Mouse (Mus musculus) embryonic facial prominence, embryonic 11.5 days (tissue): ENCODE measurements around the gene Ebp. TPM values are rescaled to one million over a fixed set of nuclear protein-coding genes. Genes with fewer than 3 reads are reported as not detected.

Experiments
- ATAC-seq: fragments of 200-750 bp; cut with Nextera tagmentation; replicated peaks from 2 replicates; pipeline ENCODE4 v1.8.0; 2017; ENCODE audit warnings: low read depth; ENCODE audit not compliant: insufficient number of reproducible peaks, low FRiP score, low TSS enrichment
- DNase-seq: peaks from one replicate; pipeline ENCODE4 v3.0.0-alpha.2; 2015; ENCODE audit warnings: low spot score
- H3K27ac ChIP-seq: fragments of 300-500 bp; sonication (generic); replicated peaks from 2 replicates; pipeline ENCODE4 v1.5.1; 2014; ENCODE audit warnings: mild to moderate bottlenecking, low read depth, low read length, control low read depth
- H3K27me3 ChIP-seq: fragments of 300-500 bp; sonication (generic); 2 replicates; pipeline ENCODE4 v1.6.1; 2014; ENCODE audit warnings: mild to moderate bottlenecking, low read length, moderate library complexity, mixed read lengths; ENCODE audit not compliant: control insufficient read depth, insufficient read depth
- H3K36me3 ChIP-seq: fragments of 300-500 bp; sonication (generic); replicated peaks from 2 replicates; pipeline ENCODE4 v1.6.1; 2014; ENCODE audit warnings: low read depth, mild to moderate bottlenecking, low read length, moderate library complexity, mixed read lengths; ENCODE audit not compliant: control insufficient read depth, insufficient read depth
- H3K4me1 ChIP-seq: fragments of 300-500 bp; sonication (generic); 2 replicates; pipeline ENCODE4 v1.6.1; 2014; ENCODE audit warnings: low read length, mixed read lengths; ENCODE audit not compliant: control insufficient read depth, insufficient read depth
- H3K4me2 ChIP-seq: fragments of 300-500 bp; sonication (generic); 2 replicates; pipeline ENCODE4 v1.6.1; 2014; ENCODE audit warnings: low read depth, mild to moderate bottlenecking, control low read depth, low read length, moderate library complexity
- H3K4me3 ChIP-seq: fragments of 300-500 bp; sonication (generic); 2 replicates; pipeline ENCODE4 v1.5.1; 2014; ENCODE audit warnings: low read depth, low read length, control low read depth
- H3K9ac ChIP-seq: fragments of 300-500 bp; sonication (generic); replicated peaks from 2 replicates; pipeline ENCODE4 v1.6.1; 2014; ENCODE audit warnings: mild to moderate bottlenecking, control low read depth, low read length
- H3K9me3 ChIP-seq: fragments of 300-500 bp; sonication (generic); replicated peaks from 2 replicates; pipeline ENCODE4 v1.6.1; 2016; ENCODE audit warnings: mild to moderate bottlenecking, low read length, inconsistent platforms, mixed read lengths; ENCODE audit not compliant: control insufficient read depth
- WGBS: fragments of 180-500 bp; shearing (Covaris S2); extraction: QIAGEN DNeasy Blood & Tissue Kit; methylation state at CpG from one replicate; pipeline ENCODE4 v1.1.7; 2014; 5-methylcytosine and 5-hydroxymethylcytosine counted together
- polyA plus RNA-seq: library from polyadenylated mRNA; unstranded; fragments of >200 nt; fragmentation: Nextera tagmentation; extraction: Ambion mirVana; gene quantifications from 2 replicates; pipeline ENCODE4 v1.2.1, GENCODE M21; 2014

The Ebp gene
- polyA plus RNA-seq, 1 experiment from 2014 or later = 33.2 TPM

DNA sequence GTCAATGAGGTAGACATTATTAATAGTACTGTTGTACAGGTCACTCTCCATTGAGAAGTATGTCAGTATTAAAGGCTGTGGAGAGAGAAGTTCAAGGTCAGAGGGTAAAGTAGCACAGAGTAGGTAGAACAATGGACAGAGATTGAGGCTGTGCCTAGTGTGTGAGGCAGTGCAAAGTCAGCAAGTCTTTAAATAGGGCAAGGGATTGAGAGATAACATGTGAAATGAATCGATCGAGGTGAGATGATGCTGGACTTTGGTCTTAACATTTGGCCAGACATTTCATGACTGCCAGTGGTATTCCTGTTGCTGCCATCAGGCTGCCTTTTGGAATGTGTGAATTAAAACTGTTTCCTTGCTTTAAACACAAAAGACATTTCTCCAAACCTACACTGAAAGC is 14.4 kb downstream of the Ebp start:
- Histone ChIP-seq H3K9ac (no peak overlapping the region), H3K9me3 (no peaks in the 10 kb centered on the region), H3K4me2 (no peak overlapping the region), H3K27me3 (no peaks in the 10 kb centered on the region), H3K4me3 (no peak overlapping the region), H3K36me3 (no peaks in the 10 kb centered on the region), H3K4me1 (no peaks in the 10 kb centered on the region), H3K27ac (no peak overlapping the region)
- DNase-seq (no peak), ATAC-seq (no peak)
- 98% methylated on average over 2 of the region's 2 CpGs for WGBS

DNA sequence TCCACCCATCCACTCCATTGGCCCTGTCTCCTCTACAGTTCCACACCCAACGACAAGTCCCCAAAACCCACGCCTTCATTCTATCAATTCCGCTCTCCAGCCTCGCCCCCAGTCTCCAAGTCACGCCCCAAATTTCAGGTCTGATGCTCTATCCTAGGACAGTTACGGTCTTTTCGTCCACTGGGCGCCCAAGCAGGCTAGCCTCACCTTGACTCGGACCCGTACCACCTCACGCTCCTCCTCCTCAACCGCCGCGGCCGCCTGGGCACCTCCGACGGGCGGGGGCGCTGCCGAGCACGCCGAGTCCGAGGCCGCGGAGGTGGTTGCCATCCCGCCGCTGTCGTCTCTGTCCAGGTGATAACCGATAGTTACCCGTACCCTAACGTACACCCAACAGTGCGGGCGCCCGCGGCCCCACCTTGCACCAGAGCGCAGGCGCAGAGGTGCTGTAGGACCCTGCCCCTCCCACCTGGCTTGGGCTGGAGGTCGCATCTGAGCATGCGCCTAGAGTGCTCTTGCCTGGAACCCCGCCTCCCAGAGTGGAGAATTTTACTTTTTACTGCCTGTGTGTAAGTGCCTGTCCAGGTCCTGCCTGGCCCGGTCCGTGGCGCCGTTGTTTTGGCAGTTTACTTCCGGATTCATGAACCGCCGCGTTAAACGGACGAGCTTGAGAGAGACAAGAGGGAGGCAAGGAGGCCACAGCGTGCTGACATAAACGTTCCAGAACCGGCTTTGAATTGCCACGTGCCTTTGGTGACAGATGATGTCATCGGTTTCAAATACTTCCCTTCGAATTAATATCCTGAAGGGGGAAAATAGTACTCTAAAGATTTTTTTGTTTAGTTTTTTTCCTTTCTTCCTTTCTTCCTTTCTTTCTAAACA is 17.6 kb downstream of the Ebp start, which contains the start of gene Tbc1d25:
Gene Tbc1d25, minus strand, starts transcription at position 678 of the 882 bp plus-strand sequence.
- WGBS = 11% methylated on average over 53 of the region's 56 CpGs
- H3K4me3 ChIP-seq = peak within 1 kb of the TSS; percentile 48
- H3K27ac ChIP-seq = no peak within 1 kb of the TSS
- peak within 1 kb of the TSS; percentile 42 for H3K4me2 ChIP-seq
- no peaks in the 10 kb centered on the region for H3K4me1 ChIP-seq
- ATAC-seq (peak; percentile 97), DNase-seq (peak; percentile 88)
- no peaks in the 10 kb centered on the region for H3K27me3 ChIP-seq
- no peaks in the 10 kb centered on the region for H3K36me3 ChIP-seq
- no peaks in the 10 kb centered on the region for H3K9me3 ChIP-seq
- H3K9ac ChIP-seq = peak within 1 kb of the TSS; percentile 58

DNA sequence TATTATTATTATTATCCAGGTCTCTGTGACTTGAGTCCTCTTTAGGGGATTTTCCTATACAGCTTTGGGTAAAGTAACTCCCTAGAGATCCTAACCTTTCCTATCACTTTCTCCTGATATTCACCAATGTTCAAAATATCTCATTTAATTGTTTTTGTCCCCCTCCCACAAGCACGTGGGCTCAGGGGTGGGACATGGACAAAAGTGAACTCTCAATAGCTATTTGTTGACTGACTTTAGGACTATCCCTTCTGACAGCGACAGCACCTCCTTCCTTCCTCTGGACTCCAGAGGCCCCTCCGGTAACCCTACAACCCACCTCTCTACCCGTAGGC is 18.2 kb downstream of the Ebp start:
- Histone ChIP-seq H3K27me3 (no peaks in the 10 kb centered on the region), H3K9ac (peak overlapping the region; percentile 58), H3K36me3 (no peaks in the 10 kb centered on the region), H3K9me3 (no peaks in the 10 kb centered on the region), H3K4me3 (peak overlapping the region; percentile 48), H3K4me1 (no peaks in the 10 kb centered on the region), H3K27ac (no peak overlapping the region), H3K4me2 (peak overlapping the region; percentile 42)
- WGBS = 13% methylated on average over 4 of the region's 4 CpGs
- no peak for ATAC-seq
- no peak for DNase-seq

DNA sequence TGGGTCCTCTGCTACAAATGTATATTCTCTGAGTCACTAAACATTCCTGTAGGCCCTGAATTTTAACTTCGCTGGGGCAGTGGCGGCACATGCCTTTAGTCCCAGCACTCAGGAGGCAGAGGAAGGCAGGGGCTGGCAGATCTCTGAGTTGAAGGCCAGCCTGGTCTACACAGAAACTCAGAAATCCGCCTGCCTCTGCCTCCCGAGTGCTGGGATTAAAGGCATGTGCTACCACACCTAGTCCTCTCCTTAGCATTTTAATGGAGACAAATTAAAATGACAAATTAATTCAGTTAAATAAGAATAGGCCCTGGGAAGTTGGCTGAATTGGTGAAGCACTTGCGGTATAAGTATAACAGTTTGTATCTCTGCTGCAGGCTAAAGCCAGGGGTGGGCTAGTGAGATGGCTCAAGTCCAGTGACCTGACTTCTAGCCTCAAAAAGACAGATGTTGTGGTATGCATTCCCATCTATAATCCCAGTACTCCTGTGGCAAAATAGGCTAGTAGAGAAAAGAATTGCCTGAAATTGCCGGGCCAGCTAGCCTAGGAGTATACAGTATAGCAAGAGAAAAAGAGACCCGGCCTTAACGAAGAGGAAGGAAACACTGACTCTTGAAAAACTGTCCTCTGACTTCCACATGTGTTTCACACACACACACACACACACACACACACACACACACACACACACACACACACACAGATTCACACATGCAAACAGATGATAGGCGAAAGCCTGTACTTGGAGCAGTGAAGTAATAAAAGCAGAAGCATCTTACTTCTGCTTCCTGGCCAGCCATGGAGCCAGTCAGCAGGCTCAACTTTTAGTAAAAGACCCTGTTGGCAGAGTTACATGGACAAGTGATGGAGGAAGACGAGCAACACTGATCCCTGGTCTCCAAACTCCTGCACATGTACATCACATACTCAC is 25.3 kb downstream of the Ebp start:
- H3K9ac ChIP-seq = no peak overlapping the region
- no peaks in the 10 kb centered on the region for H3K36me3 ChIP-seq
- no peaks in the 10 kb centered on the region for H3K9me3 ChIP-seq
- no peak for DNase-seq
- 90% methylated on average over 10 of the region's 10 CpGs for WGBS
- H3K4me2 ChIP-seq = no peak overlapping the region
- no peaks in the 10 kb centered on the region for H3K4me1 ChIP-seq
- no peaks in the 10 kb centered on the region for H3K27me3 ChIP-seq
- H3K27ac ChIP-seq = no peak overlapping the region
- H3K4me3 ChIP-seq = no peak overlapping the region
- no peak for ATAC-seq

DNA sequence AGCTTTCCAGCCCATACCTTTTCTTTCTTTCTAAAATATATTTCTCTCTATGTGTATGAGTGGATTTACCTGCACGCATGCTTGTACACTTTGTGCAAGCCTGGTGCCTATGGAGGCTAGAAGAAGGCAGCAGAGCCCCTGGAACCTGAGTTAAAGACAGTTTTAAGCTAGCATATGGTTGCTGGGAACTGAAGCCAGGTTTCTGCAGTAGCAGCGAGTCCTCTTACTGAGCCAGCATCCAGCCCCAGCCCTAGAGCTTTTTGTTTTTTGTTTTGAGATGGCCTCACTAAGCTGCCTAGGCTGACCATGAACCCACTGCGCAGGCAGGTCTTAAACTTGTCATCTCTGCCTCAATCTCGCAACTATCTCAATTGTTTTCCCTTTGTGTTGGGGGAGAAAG is 28.8 kb downstream of the Ebp start:
- 82% methylated on average over 4 of the region's 4 CpGs for WGBS
- no peaks in the 10 kb centered on the region for H3K36me3 ChIP-seq
- no peaks in the 10 kb centered on the region for H3K9me3 ChIP-seq
- H3K27me3 ChIP-seq = no peaks in the 10 kb centered on the region
- DNase-seq = no peak
- H3K4me3 ChIP-seq = no peak overlapping the region
- no peak overlapping the region for H3K27ac ChIP-seq
- H3K4me1 ChIP-seq = no peaks in the 10 kb centered on the region
- H3K9ac ChIP-seq = no peak overlapping the region
- no peak for ATAC-seq
- H3K4me2 ChIP-seq = no peak overlapping the region

DNA sequence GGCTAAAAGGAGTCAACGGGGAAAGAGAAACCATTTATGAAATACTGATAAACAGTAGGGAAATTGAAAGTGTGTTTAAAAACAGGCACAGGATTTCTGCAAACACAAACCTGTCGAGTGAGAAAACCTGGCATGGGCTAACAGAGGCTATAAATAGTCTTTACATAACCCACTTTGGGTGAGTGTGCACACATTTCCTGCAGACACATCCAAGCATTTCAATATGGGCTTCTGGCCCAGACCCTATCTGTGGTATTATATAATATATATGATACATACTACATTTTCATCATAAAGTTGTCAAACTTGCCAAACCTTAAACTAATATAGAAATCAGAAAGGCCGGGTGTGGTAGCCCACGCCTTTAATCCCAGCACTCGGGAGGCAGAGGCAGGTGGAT is 30.2 kb downstream of the Ebp start:
- ATAC-seq (no peak), DNase-seq (no peak)
- 92% methylated on average over 5 of the region's 5 CpGs for WGBS
- Histone ChIP-seq H3K27ac (no peak overlapping the region), H3K9ac (no peak overlapping the region), H3K27me3 (no peaks in the 10 kb centered on the region), H3K4me1 (no peaks in the 10 kb centered on the region), H3K4me3 (no peak overlapping the region), H3K36me3 (no peaks in the 10 kb centered on the region), H3K9me3 (no peaks in the 10 kb centered on the region), H3K4me2 (no peak overlapping the region)

DNA sequence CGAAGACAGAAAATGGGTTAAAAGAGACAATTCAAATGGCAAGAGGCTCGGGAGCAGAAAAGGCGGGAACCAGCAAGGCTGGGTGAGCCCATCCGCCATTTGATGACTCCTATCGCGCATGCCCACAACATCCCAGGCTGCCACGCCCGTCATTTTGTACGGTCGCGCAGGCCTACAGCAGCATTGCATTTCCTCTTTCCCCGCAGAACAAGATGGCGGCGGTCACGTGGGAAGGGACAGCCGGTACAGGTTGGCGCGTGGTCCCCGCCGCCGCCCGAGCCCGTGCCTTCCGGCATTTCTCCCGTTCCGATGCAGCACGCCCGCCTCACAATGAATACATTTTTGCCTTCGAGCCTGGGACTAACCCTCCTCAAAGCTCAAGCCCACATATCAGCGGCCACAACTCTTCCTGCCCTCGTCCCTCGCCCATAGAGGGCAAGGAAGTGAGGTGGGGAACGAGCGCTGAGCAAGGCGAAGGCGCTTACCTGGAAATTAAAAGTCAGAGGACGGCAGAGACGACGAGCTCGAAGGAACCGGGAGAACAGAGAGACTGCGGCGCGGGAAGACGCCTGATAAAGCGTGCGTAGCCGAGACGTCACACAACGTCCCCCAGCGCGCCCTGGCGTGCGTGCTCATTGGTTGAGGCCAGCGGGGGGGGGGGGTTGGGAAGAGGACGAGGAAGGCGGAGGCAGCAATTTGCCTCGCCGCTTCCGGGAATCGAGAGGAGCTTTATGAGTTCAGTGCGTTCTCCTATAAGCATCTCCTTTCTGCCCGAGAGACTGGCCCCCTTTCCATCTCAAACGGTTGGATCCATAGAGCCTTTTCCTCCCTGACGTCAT is 47.9 kb downstream of the Ebp start, which contains the start of gene Rbm3:
Gene Rbm3, minus strand, starts transcription at position 728 of the 839 bp plus-strand sequence.
- Histone ChIP-seq H3K4me2 (peak within 1 kb of the TSS; percentile 76), H3K4me3 (peak within 1 kb of the TSS; percentile 55), H3K27ac (peak within 1 kb of the TSS; percentile 95), H3K9me3 (no peaks in the 10 kb centered on the region), H3K27me3 (no peaks in the 10 kb centered on the region), H3K4me1 (no peaks in the 10 kb centered on the region), H3K9ac (peak within 1 kb of the TSS; percentile 85), H3K36me3 (peaks cover 3% of the 10 kb centered on the region; the same call in 1 of the 2 replicates)
- ATAC-seq (peak; percentile 91), DNase-seq (peak; percentile 86)
- 26% methylated on average over 59 of the region's 65 CpGs for WGBS
